Mouse (Mus musculus) limb, embryonic 11.5 days (tissue): ENCODE measurements at regions not wholly inside any gene's neighbourhood (a gene's known extent, or its start where the extent isn't known, plus 50 kb on each side); places are given as distances from the start of the nearest gene placed in this dataset.

Experiments
- ATAC-seq: fragments of 200-750 bp; cut with Nextera tagmentation; 2 replicates; pipeline ENCODE4 v1.8.0; 2017; ENCODE audit warnings: low read depth; ENCODE audit not compliant: insufficient number of reproducible peaks, low FRiP score, low TSS enrichment
- DNase-seq: peaks from one replicate; pipeline ENCODE4 v3.0.0-alpha.2; 2015; ENCODE audit warnings: low spot score
- H3K27ac ChIP-seq: fragments of 300-500 bp; sonication (generic); replicated peaks from 2 replicates; pipeline ENCODE4 v1.5.1; 2014; ENCODE audit warnings: low read depth, mild to moderate bottlenecking, low read length
- H3K27me3 ChIP-seq: fragments of 300-500 bp; sonication (generic); 2 replicates; pipeline ENCODE4 v1.6.1; 2014; ENCODE audit warnings: mild to moderate bottlenecking, low read length, mixed read lengths; ENCODE audit not compliant: control insufficient read depth, insufficient read depth
- H3K36me3 ChIP-seq: fragments of 300-500 bp; sonication (generic); 2 replicates; pipeline ENCODE4 v1.6.1; 2014; ENCODE audit warnings: mild to moderate bottlenecking, low read length, moderate library complexity, mixed read lengths; ENCODE audit not compliant: control insufficient read depth, insufficient read depth
- H3K4me1 ChIP-seq: fragments of 300-500 bp; sonication (generic); 2 replicates; pipeline ENCODE4 v1.6.1; 2014; ENCODE audit warnings: low read length, mixed read lengths; ENCODE audit not compliant: control insufficient read depth, insufficient read depth
- H3K4me2 ChIP-seq: fragments of 300-500 bp; sonication (generic); 2 replicates; pipeline ENCODE4 v1.6.1; 2014; ENCODE audit warnings: low read depth, mild to moderate bottlenecking, moderate library complexity; ENCODE audit not compliant: severe bottlenecking
- H3K4me3 ChIP-seq: fragments of 300-500 bp; sonication (generic); 2 replicates; pipeline ENCODE4 v1.5.1; 2014; ENCODE audit warnings: low read depth, low read length
- H3K9ac ChIP-seq: fragments of 300-500 bp; sonication (generic); 2 replicates; pipeline ENCODE4 v1.6.1; 2014; ENCODE audit warnings: mild to moderate bottlenecking, low read length
- H3K9me3 ChIP-seq: fragments of 300-500 bp; sonication (generic); 2 replicates; pipeline ENCODE4 v1.6.1; 2016; ENCODE audit warnings: low read length; ENCODE audit not compliant: control insufficient read depth
- WGBS: fragments of 180-500 bp; shearing (Covaris S2); extraction: QIAGEN DNeasy Blood & Tissue Kit; methylation state at CpG from one replicate; pipeline ENCODE4 v1.1.7; 2014; 5-methylcytosine and 5-hydroxymethylcytosine counted together

- no peak overlapping the region for H3K27ac ChIP-seq
- 73% methylated on average over 6 of the region's 6 CpGs for WGBS
Measured at GRCm38 (mm10) chr2:166471257-166471753, 242.3 kb downstream of the Prex1 start.

GRCm38 (mm10) chr2:166469046-166469593 is 244.5 kb downstream of the Prex1 start:
- 87% methylated on average over 9 of the region's 9 CpGs for WGBS
- H3K4me2 ChIP-seq: no peak overlapping the region
- no peak overlapping the region for H3K4me3 ChIP-seq
- no peaks in the 10 kb centered on the region for H3K4me1 ChIP-seq
- H3K27ac ChIP-seq: no peak overlapping the region
- H3K9ac ChIP-seq: no peak overlapping the region
- ATAC-seq: no peak
- H3K36me3 ChIP-seq: no peaks in the 10 kb centered on the region
- no peak for DNase-seq
- H3K27me3 ChIP-seq: no peaks in the 10 kb centered on the region
- no peaks in the 10 kb centered on the region for H3K9me3 ChIP-seq

More at GRCm38 (mm10) chr2:166471257-166471753, 242.3 kb downstream of the Prex1 start:
- Histone ChIP-seq H3K9me3 (no peaks in the 10 kb centered on the region), H3K27me3 (no peaks in the 10 kb centered on the region), H3K36me3 (no peaks in the 10 kb centered on the region), H3K4me3 (no peak overlapping the region), H3K9ac (no peak overlapping the region), H3K4me1 (no peaks in the 10 kb centered on the region), H3K4me2 (no peak overlapping the region)
- DNase-seq (no peak), ATAC-seq (no peak)

GRCm38 (mm10) chr2:166467137-166467536 is 246.5 kb downstream of the Prex1 start:
- H3K9ac ChIP-seq: no peak overlapping the region
- no peaks in the 10 kb centered on the region for H3K36me3 ChIP-seq
- no peak for DNase-seq
- H3K9me3 ChIP-seq: no peaks in the 10 kb centered on the region
- H3K27ac ChIP-seq: no peak overlapping the region
- no peak overlapping the region for H3K4me3 ChIP-seq
- H3K4me2 ChIP-seq: no peak overlapping the region
- WGBS: 87% methylated on average over 7 of the region's 7 CpGs
- no peak for ATAC-seq
- no peaks in the 10 kb centered on the region for H3K4me1 ChIP-seq
- no peaks in the 10 kb centered on the region for H3K27me3 ChIP-seq

- no peak overlapping the region for H3K9ac ChIP-seq
- WGBS: 81% methylated on average over 5 of the region's 5 CpGs
- H3K27me3 ChIP-seq: no peaks in the 10 kb centered on the region
- no peaks in the 10 kb centered on the region for H3K36me3 ChIP-seq
- no peak overlapping the region for H3K4me3 ChIP-seq
- no peak for ATAC-seq
- no peaks in the 10 kb centered on the region for H3K9me3 ChIP-seq
- DNase-seq: no peak
- no peak overlapping the region for H3K4me2 ChIP-seq
- peaks cover 1% of the 10 kb centered on the region; the same call in 1 of the 2 replicates for H3K4me1 ChIP-seq
- no peak overlapping the region for H3K27ac ChIP-seq
Measured at GRCm38 (mm10) chr2:166465531-166465930, 248.1 kb downstream of the Prex1 start.

GRCm38 (mm10) chr2:166463539-166463938 is 250.1 kb downstream of the Prex1 start:
- 86% methylated on average over 9 of the region's 9 CpGs for WGBS
- Histone ChIP-seq H3K9me3 (no peaks in the 10 kb centered on the region), H3K4me1 (peaks cover 13% of the 10 kb centered on the region), H3K27ac (no peak overlapping the region), H3K4me2 (no peak overlapping the region), H3K4me3 (no peak overlapping the region), H3K27me3 (no peaks in the 10 kb centered on the region), H3K9ac (no peak overlapping the region), H3K36me3 (no peaks in the 10 kb centered on the region)
- no peak for ATAC-seq
- DNase-seq: no peak

GRCm38 (mm10) chr2:166461956-166462355 is 251.7 kb downstream of the Prex1 start:
- Histone ChIP-seq H3K4me1 (peaks cover 17% of the 10 kb centered on the region), H3K27me3 (no peaks in the 10 kb centered on the region), H3K4me2 (no peak overlapping the region), H3K36me3 (no peaks in the 10 kb centered on the region), H3K4me3 (no peak overlapping the region), H3K9ac (no peak overlapping the region), H3K27ac (no peak overlapping the region), H3K9me3 (no peaks in the 10 kb centered on the region)
- ATAC-seq (no peak), DNase-seq (no peak)
- 96% methylated on average over 3 of the region's 3 CpGs for WGBS

- 84% methylated on average over 3 of the region's 3 CpGs for WGBS
- Histone ChIP-seq H3K9ac (no peak overlapping the region), H3K4me3 (no peak overlapping the region), H3K27ac (peak overlapping the region; percentile 5; the same call in 1 of the 2 replicates), H3K36me3 (no peaks in the 10 kb centered on the region), H3K27me3 (no peaks in the 10 kb centered on the region), H3K4me1 (peaks cover 17% of the 10 kb centered on the region), H3K4me2 (no peak overlapping the region), H3K9me3 (no peaks in the 10 kb centered on the region)
- no peak for DNase-seq
- no peak for ATAC-seq
Measured at GRCm38 (mm10) chr2:166461103-166461502, 252.5 kb downstream of the Prex1 start.

GRCm38 (mm10) chr2:166459955-166460354 is 253.7 kb downstream of the Prex1 start:
- DNase-seq: peak; percentile 80
- peaks cover 17% of the 10 kb centered on the region for H3K4me1 ChIP-seq

GRCm38 (mm10) chr2:166458953-166459352 is 254.7 kb downstream of the Prex1 start:
- H3K4me2 ChIP-seq: no peak overlapping the region
- H3K36me3 ChIP-seq: no peaks in the 10 kb centered on the region
- ATAC-seq (no peak), DNase-seq (no peak)
- WGBS: 85% methylated on average over 9 of the region's 9 CpGs
- no peak overlapping the region for H3K9ac ChIP-seq
- no peak overlapping the region for H3K27ac ChIP-seq
- peaks cover 17% of the 10 kb centered on the region for H3K4me1 ChIP-seq
- no peaks in the 10 kb centered on the region for H3K9me3 ChIP-seq
- no peaks in the 10 kb centered on the region for H3K27me3 ChIP-seq
- H3K4me3 ChIP-seq: no peak overlapping the region

More at GRCm38 (mm10) chr2:166459955-166460354, 253.7 kb downstream of the Prex1 start:
- Histone ChIP-seq H3K27ac (peak overlapping the region; percentile 67; the same call in 1 of the 2 replicates), H3K4me3 (no peak overlapping the region), H3K9ac (no peak overlapping the region), H3K36me3 (no peaks in the 10 kb centered on the region), H3K4me2 (no peak overlapping the region), H3K9me3 (no peaks in the 10 kb centered on the region), H3K27me3 (no peaks in the 10 kb centered on the region)
- 14% methylated on average over 9 of the region's 9 CpGs for WGBS
- ATAC-seq: no peak
